Mouse (Mus musculus): ENCODE results near the gene Ppp1r2. TPM values are rescaled to one million over a fixed set of nuclear protein-coding genes. Genes with fewer than 3 reads are reported as not detected.

Gene Ppp1r2
- polyA plus RNA-seq, 1 experiment = 38.9 TPM

- no peaks in the 10 kb centered on the region for H3K36me3 ChIP-seq (ENCODE audit: control insufficient read depth, insufficient read depth, low read length)
- no peak overlapping the region for H3K27ac ChIP-seq (ENCODE audit: control insufficient read depth, insufficient read depth, low read depth, low read length)
- no peaks in the 10 kb centered on the region for H3K27me3 ChIP-seq (ENCODE audit: control insufficient read depth, insufficient read depth, low read length)
- peaks cover 8% of the 10 kb centered on the region for H3K4me1 ChIP-seq (ENCODE audit: control insufficient read depth, insufficient read depth, low read length)
- peak overlapping the region; percentile 20 for H3K4me3 ChIP-seq (ENCODE audit: control insufficient read depth, low read depth, low read length)
- TF ChIP-seq CTCF (IDR thresholded peaks at IDR 0.05; ENCODE audit: control insufficient read depth, insufficient read depth, insufficient replicate concordance, low read depth, low read length) = no peak
- TF ChIP-seq POLR2A (IDR thresholded peaks at IDR 0.05; ENCODE audit: control insufficient read depth, low read depth, low read length) = 0 out of 2 replicates have a peak, but pooled peaks have one; percentile 12
These were observed 41.3 kb downstream of the Ppp1r2 start for GRCm38 (mm10) chr16:31233541-31234339.

DNA sequence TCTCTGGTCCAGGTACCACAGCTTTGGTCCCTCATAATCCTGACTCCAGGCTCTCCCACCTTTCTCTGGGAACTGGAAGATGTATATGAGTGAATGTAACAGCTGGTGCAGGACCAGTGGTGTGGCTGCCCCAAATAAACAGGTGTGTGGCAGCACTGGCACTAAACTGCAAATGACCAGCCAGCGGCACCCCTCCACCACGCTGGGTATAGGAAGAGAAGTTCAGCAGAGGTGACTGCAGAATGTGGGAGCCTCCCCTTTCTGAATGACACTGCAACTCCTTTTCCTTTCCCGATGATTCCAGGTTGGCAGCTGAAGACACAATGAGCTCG, 41.9 kb downstream of the Ppp1r2 start:
- TF ChIP-seq POLR2A (IDR thresholded peaks at IDR 0.05; ENCODE audit: control insufficient read depth, low read depth, low read length) = no peak
- TF ChIP-seq CTCF (IDR thresholded peaks at IDR 0.05; ENCODE audit: control insufficient read depth, insufficient read depth, insufficient replicate concordance, low read depth, low read length) = no peak
- H3K36me3 ChIP-seq (ENCODE audit: control insufficient read depth, insufficient read depth, low read length) = no peaks in the 10 kb centered on the region
- H3K27ac ChIP-seq (ENCODE audit: control insufficient read depth, insufficient read depth, low read depth, low read length) = no peak overlapping the region
- H3K4me3 ChIP-seq (ENCODE audit: control insufficient read depth, low read depth, low read length) = no peak overlapping the region
- peaks cover 8% of the 10 kb centered on the region for H3K4me1 ChIP-seq (ENCODE audit: control insufficient read depth, insufficient read depth, low read length)
- no peaks in the 10 kb centered on the region for H3K27me3 ChIP-seq (ENCODE audit: control insufficient read depth, insufficient read depth, low read length)

DNA sequence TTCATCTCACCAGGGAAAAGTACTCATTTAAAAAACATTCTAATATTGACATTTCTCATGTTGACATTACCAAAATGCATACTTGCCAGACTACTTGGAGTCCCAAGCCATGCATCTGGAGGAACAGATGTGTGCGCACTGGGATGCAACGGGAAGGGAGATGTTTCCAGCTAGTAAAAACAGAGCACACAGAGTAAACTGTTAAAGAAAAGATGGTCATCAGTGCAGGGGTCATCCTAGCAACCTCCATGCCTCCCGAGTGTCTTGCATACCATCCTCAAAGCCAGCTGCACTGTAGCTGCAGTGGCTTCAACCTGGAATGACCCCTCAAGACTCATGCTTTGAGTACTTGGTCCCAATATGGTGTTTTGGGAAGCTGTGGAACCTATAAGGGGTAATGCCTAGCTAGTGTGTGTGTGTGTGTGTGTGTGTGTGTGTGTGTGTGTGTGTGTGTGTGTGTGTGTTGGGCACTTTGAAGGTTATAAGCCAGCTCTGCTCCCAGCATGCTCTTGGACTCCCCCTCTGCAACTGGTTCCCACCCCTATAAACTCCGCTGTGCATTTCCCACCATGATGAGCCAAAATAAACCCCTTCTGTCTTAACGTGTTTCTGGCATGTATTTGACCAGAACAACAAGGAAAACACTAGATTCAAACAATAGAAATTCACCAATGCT, 42.4 kb downstream of the Ppp1r2 start:
- Histone ChIP-seq H3K27me3 (ENCODE audit: control insufficient read depth, insufficient read depth, low read length) (no peaks in the 10 kb centered on the region), H3K4me1 (ENCODE audit: control insufficient read depth, insufficient read depth, low read length) (peaks cover 8% of the 10 kb centered on the region), H3K36me3 (ENCODE audit: control insufficient read depth, insufficient read depth, low read length) (no peaks in the 10 kb centered on the region), H3K4me3 (ENCODE audit: control insufficient read depth, low read depth, low read length) (no peak overlapping the region), H3K27ac (ENCODE audit: control insufficient read depth, insufficient read depth, low read depth, low read length) (no peak overlapping the region)
- no peak for TF ChIP-seq POLR2A (IDR thresholded peaks at IDR 0.05; ENCODE audit: control insufficient read depth, low read depth, low read length)
- TF ChIP-seq CTCF (IDR thresholded peaks at IDR 0.05; ENCODE audit: control insufficient read depth, insufficient read depth, insufficient replicate concordance, low read depth, low read length) = no peak

DNA sequence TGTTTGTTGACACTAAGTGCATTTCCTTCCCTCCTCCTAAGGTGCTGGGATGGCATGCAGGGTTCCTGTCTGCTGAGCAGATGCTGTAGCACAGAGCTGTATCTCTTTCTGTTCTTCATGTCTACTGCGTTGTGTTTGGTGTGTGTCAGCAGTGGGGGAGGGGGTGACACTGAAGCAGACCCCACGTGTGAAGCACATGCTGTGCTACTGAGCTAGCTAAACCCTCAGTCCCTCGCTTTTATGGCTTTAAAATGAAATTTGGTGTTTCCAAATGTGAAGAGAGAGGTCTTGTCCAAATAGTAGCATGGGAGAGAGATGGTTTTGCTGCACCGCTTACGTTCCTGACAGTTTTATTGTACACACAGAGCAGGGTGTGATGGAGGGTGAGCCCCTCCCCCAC, 43.5 kb downstream of the Ppp1r2 start:
- no peak overlapping the region for H3K27ac ChIP-seq (ENCODE audit: control insufficient read depth, insufficient read depth, low read depth, low read length)
- H3K27me3 ChIP-seq (ENCODE audit: control insufficient read depth, insufficient read depth, low read length) = no peaks in the 10 kb centered on the region
- no peaks in the 10 kb centered on the region for H3K36me3 ChIP-seq (ENCODE audit: control insufficient read depth, insufficient read depth, low read length)
- TF ChIP-seq POLR2A (IDR thresholded peaks at IDR 0.05; ENCODE audit: control insufficient read depth, low read depth, low read length) (no peak), CTCF (IDR thresholded peaks at IDR 0.05; ENCODE audit: control insufficient read depth, insufficient read depth, insufficient replicate concordance, low read depth, low read length) (no peak)
- H3K4me3 ChIP-seq (ENCODE audit: control insufficient read depth, low read depth, low read length) = no peak overlapping the region
- H3K4me1 ChIP-seq (ENCODE audit: control insufficient read depth, insufficient read depth, low read length) = peaks cover 8% of the 10 kb centered on the region

DNA sequence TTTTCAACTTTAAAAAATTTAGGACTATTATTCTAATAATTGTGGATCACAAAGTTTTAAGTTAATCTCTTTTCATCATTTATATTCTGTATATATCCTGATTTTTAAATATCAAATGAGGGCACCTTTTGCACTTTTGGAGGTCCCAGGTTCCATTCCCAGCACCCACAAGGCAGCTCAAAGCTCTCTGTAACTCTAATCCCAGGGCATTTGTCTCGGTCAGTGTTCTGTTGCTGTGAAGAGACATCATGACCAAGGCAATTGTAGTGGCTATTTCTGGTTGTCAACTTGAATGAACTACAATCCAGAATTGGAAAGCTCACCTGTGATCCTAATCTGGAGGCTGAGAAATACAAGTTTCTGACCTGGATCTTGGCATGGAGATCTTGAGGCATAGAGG, 47.3 kb downstream of the Ppp1r2 start:
- no peaks in the 10 kb centered on the region for H3K36me3 ChIP-seq (ENCODE audit: control insufficient read depth, insufficient read depth, low read length)
- TF ChIP-seq POLR2A (IDR thresholded peaks at IDR 0.05; ENCODE audit: control insufficient read depth, low read depth, low read length) = no peak
- no peak for TF ChIP-seq CTCF (IDR thresholded peaks at IDR 0.05; ENCODE audit: control insufficient read depth, insufficient read depth, insufficient replicate concordance, low read depth, low read length)
- no peak overlapping the region for H3K4me3 ChIP-seq (ENCODE audit: control insufficient read depth, low read depth, low read length)
- no peaks in the 10 kb centered on the region for H3K4me1 ChIP-seq (ENCODE audit: control insufficient read depth, insufficient read depth, low read length)
- no peaks in the 10 kb centered on the region for H3K27me3 ChIP-seq (ENCODE audit: control insufficient read depth, insufficient read depth, low read length)
- H3K27ac ChIP-seq (ENCODE audit: control insufficient read depth, insufficient read depth, low read depth, low read length) = no peak overlapping the region

DNA sequence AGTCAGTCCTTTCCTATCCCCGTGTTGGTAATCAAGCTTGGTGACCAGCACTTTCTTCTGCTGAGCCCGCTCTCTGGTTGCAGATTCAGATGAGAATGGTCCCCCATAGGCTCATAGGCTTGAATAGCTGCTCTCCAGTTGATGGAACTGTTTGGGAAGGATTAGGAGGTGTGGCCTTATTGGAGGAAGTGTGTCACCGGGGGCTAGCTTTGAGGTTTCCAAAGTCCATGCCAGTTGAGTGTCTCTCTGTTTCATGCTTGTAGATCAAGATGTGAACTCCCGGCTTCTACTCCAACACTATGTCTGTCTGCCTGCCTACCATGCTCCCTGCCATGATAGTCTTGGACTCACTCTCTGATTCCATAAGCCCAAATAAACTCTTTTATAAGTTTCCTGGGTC, 59.8 kb downstream of the Ppp1r2 start:
- H3K4me1 ChIP-seq (ENCODE audit: control insufficient read depth, insufficient read depth, low read length) = no peaks in the 10 kb centered on the region
- no peaks in the 10 kb centered on the region for H3K27me3 ChIP-seq (ENCODE audit: control insufficient read depth, insufficient read depth, low read length)
- no peak for TF ChIP-seq CTCF (IDR thresholded peaks at IDR 0.05; ENCODE audit: control insufficient read depth, insufficient read depth, insufficient replicate concordance, low read depth, low read length)
- no peak for TF ChIP-seq POLR2A (IDR thresholded peaks at IDR 0.05; ENCODE audit: control insufficient read depth, low read depth, low read length)
- no peaks in the 10 kb centered on the region for H3K36me3 ChIP-seq (ENCODE audit: control insufficient read depth, insufficient read depth, low read length)
- no peak overlapping the region for H3K27ac ChIP-seq (ENCODE audit: control insufficient read depth, insufficient read depth, low read depth, low read length)
- H3K4me3 ChIP-seq (ENCODE audit: control insufficient read depth, low read depth, low read length) = no peak overlapping the region

DNA sequence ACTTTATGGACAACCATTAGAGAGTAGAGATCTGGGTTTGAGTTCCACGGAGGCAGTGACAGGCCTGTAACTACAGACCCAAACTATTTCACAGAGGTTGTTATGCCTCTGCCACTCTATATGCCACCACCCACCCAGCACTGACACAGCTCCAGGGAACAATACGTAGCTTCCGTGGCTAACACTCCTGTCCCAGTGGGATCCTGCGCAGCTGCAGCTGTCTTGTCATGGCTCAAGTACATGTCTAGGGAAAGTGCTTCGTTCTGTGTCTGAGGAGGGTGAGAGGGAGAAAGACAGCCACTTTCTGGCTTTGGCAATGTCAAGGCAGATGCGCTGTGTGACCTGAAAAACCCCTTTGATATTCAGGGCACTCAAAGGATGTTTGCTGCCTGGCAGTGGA, 61.6 kb downstream of the Ppp1r2 start:
- H3K27ac ChIP-seq (ENCODE audit: control insufficient read depth, insufficient read depth, low read depth, low read length) = no peak overlapping the region
- no peaks in the 10 kb centered on the region for H3K27me3 ChIP-seq (ENCODE audit: control insufficient read depth, insufficient read depth, low read length)
- no peaks in the 10 kb centered on the region for H3K4me1 ChIP-seq (ENCODE audit: control insufficient read depth, insufficient read depth, low read length)
- no peak overlapping the region for H3K4me3 ChIP-seq (ENCODE audit: control insufficient read depth, low read depth, low read length)
- no peaks in the 10 kb centered on the region for H3K36me3 ChIP-seq (ENCODE audit: control insufficient read depth, insufficient read depth, low read length)
- TF ChIP-seq CTCF (IDR thresholded peaks at IDR 0.05; ENCODE audit: control insufficient read depth, insufficient read depth, insufficient replicate concordance, low read depth, low read length) = no peak
- TF ChIP-seq POLR2A (IDR thresholded peaks at IDR 0.05; ENCODE audit: control insufficient read depth, low read depth, low read length) = no peak
